Mouse (Mus musculus): Measurements from ENCODE around the gene Vps8. TPM values are rescaled to one million over a fixed set of nuclear protein-coding genes. Genes with fewer than 3 reads are reported as not detected.

Gene Vps8
- polyA plus RNA-seq, 1 experiment, result 8.2 TPM

GRCm38 (mm10) chr16:21492346-21492745 is 69.4 kb downstream of the Vps8 start:
- Histone ChIP-seq H3K36me3 (ENCODE audit: control insufficient read depth, insufficient read depth, low read length) (no peaks in the 10 kb centered on the region), H3K27me3 (ENCODE audit: control insufficient read depth, insufficient read depth, low read length) (no peaks in the 10 kb centered on the region), H3K4me1 (ENCODE audit: control insufficient read depth, insufficient read depth, insufficient read length) (peaks cover 10% of the 10 kb centered on the region; the same call in 1 of the 2 replicates), H3K4me3 (ENCODE audit: extremely low read depth, insufficient read depth, insufficient read length) (no peak overlapping the region), H3K27ac (ENCODE audit: insufficient read depth, low read length) (no peak overlapping the region)
- TF ChIP-seq POLR2A (IDR thresholded peaks at IDR 0.05; ENCODE audit: low read depth, low read length) (no peak), CTCF (IDR thresholded peaks at IDR 0.05; ENCODE audit: extremely low read depth, insufficient read depth, insufficient read length, insufficient replicate concordance) (no peak)
- 39% methylated on average over 5 of the region's 5 CpGs for WGBS
- no peak for DNase-seq (ENCODE audit: low read depth in 1 of 2, low spot score in 2 of 2)

GRCm38 (mm10) chr16:21492894-21493293 is 70.0 kb downstream of the Vps8 start:
- no peak overlapping the region for H3K27ac ChIP-seq (ENCODE audit: insufficient read depth, low read length)
- no peak for DNase-seq (ENCODE audit: low read depth in 1 of 2, low spot score in 2 of 2)
- 54% methylated on average over 2 of the region's 2 CpGs for WGBS
- no peak overlapping the region for H3K4me3 ChIP-seq (ENCODE audit: extremely low read depth, insufficient read depth, insufficient read length)
- TF ChIP-seq POLR2A (IDR thresholded peaks at IDR 0.05; ENCODE audit: low read depth, low read length) (no peak), CTCF (IDR thresholded peaks at IDR 0.05; ENCODE audit: extremely low read depth, insufficient read depth, insufficient read length, insufficient replicate concordance) (no peak)
- no peaks in the 10 kb centered on the region for H3K36me3 ChIP-seq (ENCODE audit: control insufficient read depth, insufficient read depth, low read length)
- H3K27me3 ChIP-seq (ENCODE audit: control insufficient read depth, insufficient read depth, low read length), result no peaks in the 10 kb centered on the region
- peaks cover 10% of the 10 kb centered on the region; the same call in 1 of the 2 replicates for H3K4me1 ChIP-seq (ENCODE audit: control insufficient read depth, insufficient read depth, insufficient read length)

- no peak overlapping the region for H3K27ac ChIP-seq (ENCODE audit: insufficient read depth, low read length)
- DNase-seq (ENCODE audit: low read depth in 1 of 2, low spot score in 2 of 2), result no peak
- WGBS, result 86% methylated on average over 6 of the region's 6 CpGs
- no peak overlapping the region for H3K4me3 ChIP-seq (ENCODE audit: extremely low read depth, insufficient read depth, insufficient read length)
- no peak for TF ChIP-seq POLR2A (IDR thresholded peaks at IDR 0.05; ENCODE audit: low read depth, low read length)
- TF ChIP-seq CTCF (IDR thresholded peaks at IDR 0.05; ENCODE audit: extremely low read depth, insufficient read depth, insufficient read length, insufficient replicate concordance), result no peak
- H3K27me3 ChIP-seq (ENCODE audit: control insufficient read depth, insufficient read depth, low read length), result no peaks in the 10 kb centered on the region
- H3K36me3 ChIP-seq (ENCODE audit: control insufficient read depth, insufficient read depth, low read length), result no peaks in the 10 kb centered on the region
- H3K4me1 ChIP-seq (ENCODE audit: control insufficient read depth, insufficient read depth, insufficient read length), result peaks cover 10% of the 10 kb centered on the region; the same call in 1 of the 2 replicates
Measured at GRCm38 (mm10) chr16:21494681-21495080, 71.8 kb downstream of the Vps8 start.

- peaks cover 10% of the 10 kb centered on the region; the same call in 1 of the 2 replicates for H3K4me1 ChIP-seq (ENCODE audit: control insufficient read depth, insufficient read depth, insufficient read length)
- 91% methylated on average over 9 of the region's 9 CpGs for WGBS
- TF ChIP-seq POLR2A (IDR thresholded peaks at IDR 0.05; ENCODE audit: low read depth, low read length) (no peak), CTCF (IDR thresholded peaks at IDR 0.05; ENCODE audit: extremely low read depth, insufficient read depth, insufficient read length, insufficient replicate concordance) (no peak)
Measured at GRCm38 (mm10) chr16:21496799-21497198, 73.9 kb downstream of the Vps8 start.

GRCm38 (mm10) chr16:21497627-21498026 is 74.7 kb downstream of the Vps8 start:
- TF ChIP-seq POLR2A (IDR thresholded peaks at IDR 0.05; ENCODE audit: low read depth, low read length), result no peak
- TF ChIP-seq CTCF (IDR thresholded peaks at IDR 0.05; ENCODE audit: extremely low read depth, insufficient read depth, insufficient read length, insufficient replicate concordance), result no peak
- H3K27ac ChIP-seq (ENCODE audit: insufficient read depth, low read length), result no peak overlapping the region
- peaks cover 7% of the 10 kb centered on the region for H3K36me3 ChIP-seq (ENCODE audit: control insufficient read depth, insufficient read depth, low read length)
- peaks cover 10% of the 10 kb centered on the region; the same call in 1 of the 2 replicates for H3K4me1 ChIP-seq (ENCODE audit: control insufficient read depth, insufficient read depth, insufficient read length)
- no peaks in the 10 kb centered on the region for H3K27me3 ChIP-seq (ENCODE audit: control insufficient read depth, insufficient read depth, low read length)
- DNase-seq (ENCODE audit: low read depth in 1 of 2, low spot score in 2 of 2), result no peak
- no peak overlapping the region for H3K4me3 ChIP-seq (ENCODE audit: extremely low read depth, insufficient read depth, insufficient read length)
- 87% methylated on average over 3 of the region's 3 CpGs for WGBS

More at GRCm38 (mm10) chr16:21496799-21497198, 73.9 kb downstream of the Vps8 start:
- H3K27me3 ChIP-seq (ENCODE audit: control insufficient read depth, insufficient read depth, low read length), result no peaks in the 10 kb centered on the region
- H3K4me3 ChIP-seq (ENCODE audit: extremely low read depth, insufficient read depth, insufficient read length), result no peak overlapping the region
- peaks cover 7% of the 10 kb centered on the region for H3K36me3 ChIP-seq (ENCODE audit: control insufficient read depth, insufficient read depth, low read length)
- no peak overlapping the region for H3K27ac ChIP-seq (ENCODE audit: insufficient read depth, low read length)
- DNase-seq (ENCODE audit: low read depth in 1 of 2, low spot score in 2 of 2), result no peak

GRCm38 (mm10) chr16:21498984-21499383 is 76.1 kb downstream of the Vps8 start:
- WGBS, result 84% methylated on average over 4 of the region's 4 CpGs
- TF ChIP-seq POLR2A (IDR thresholded peaks at IDR 0.05; ENCODE audit: low read depth, low read length), result no peak
- TF ChIP-seq CTCF (IDR thresholded peaks at IDR 0.05; ENCODE audit: extremely low read depth, insufficient read depth, insufficient read length, insufficient replicate concordance), result no peak
- peaks cover 7% of the 10 kb centered on the region; the same call in 1 of the 2 replicates for H3K4me1 ChIP-seq (ENCODE audit: control insufficient read depth, insufficient read depth, insufficient read length)
- no peak overlapping the region for H3K4me3 ChIP-seq (ENCODE audit: extremely low read depth, insufficient read depth, insufficient read length)
- H3K27me3 ChIP-seq (ENCODE audit: control insufficient read depth, insufficient read depth, low read length), result no peaks in the 10 kb centered on the region
- no peak overlapping the region for H3K27ac ChIP-seq (ENCODE audit: insufficient read depth, low read length)
- DNase-seq (ENCODE audit: low read depth in 1 of 2, low spot score in 2 of 2), result no peak
- peaks cover 7% of the 10 kb centered on the region for H3K36me3 ChIP-seq (ENCODE audit: control insufficient read depth, insufficient read depth, low read length)

- H3K27ac ChIP-seq (ENCODE audit: insufficient read depth, low read length), result no peak overlapping the region
- no peaks in the 10 kb centered on the region for H3K27me3 ChIP-seq (ENCODE audit: control insufficient read depth, insufficient read depth, low read length)
- TF ChIP-seq CTCF (IDR thresholded peaks at IDR 0.05; ENCODE audit: extremely low read depth, insufficient read depth, insufficient read length, insufficient replicate concordance) (no peak), POLR2A (IDR thresholded peaks at IDR 0.05; ENCODE audit: low read depth, low read length) (no peak)
- no peak overlapping the region for H3K4me3 ChIP-seq (ENCODE audit: extremely low read depth, insufficient read depth, insufficient read length)
- DNase-seq (ENCODE audit: low read depth in 1 of 2, low spot score in 2 of 2), result no peak
- H3K4me1 ChIP-seq (ENCODE audit: control insufficient read depth, insufficient read depth, insufficient read length), result peaks cover 4% of the 10 kb centered on the region; the same call in 1 of the 2 replicates
- WGBS, result 87% methylated on average over 7 of the region's 7 CpGs
- H3K36me3 ChIP-seq (ENCODE audit: control insufficient read depth, insufficient read depth, low read length), result peaks cover 7% of the 10 kb centered on the region
Measured at GRCm38 (mm10) chr16:21499656-21500055, 76.7 kb downstream of the Vps8 start.

Measured in spleen, adult 2 months (tissue).